Mouse (Mus musculus): Measurements from ENCODE around the gene Mcm7. TPM values are rescaled to one million over a fixed set of nuclear protein-coding genes. Genes with fewer than 3 reads are reported as not detected.
A peak's percentile ranks its signal among the peaks of the same experiment; 100 is the strongest.

Mcm7 gene
- polyA plus RNA-seq, 1 experiment from 2014 or later, result 39.1 TPM

DNA sequence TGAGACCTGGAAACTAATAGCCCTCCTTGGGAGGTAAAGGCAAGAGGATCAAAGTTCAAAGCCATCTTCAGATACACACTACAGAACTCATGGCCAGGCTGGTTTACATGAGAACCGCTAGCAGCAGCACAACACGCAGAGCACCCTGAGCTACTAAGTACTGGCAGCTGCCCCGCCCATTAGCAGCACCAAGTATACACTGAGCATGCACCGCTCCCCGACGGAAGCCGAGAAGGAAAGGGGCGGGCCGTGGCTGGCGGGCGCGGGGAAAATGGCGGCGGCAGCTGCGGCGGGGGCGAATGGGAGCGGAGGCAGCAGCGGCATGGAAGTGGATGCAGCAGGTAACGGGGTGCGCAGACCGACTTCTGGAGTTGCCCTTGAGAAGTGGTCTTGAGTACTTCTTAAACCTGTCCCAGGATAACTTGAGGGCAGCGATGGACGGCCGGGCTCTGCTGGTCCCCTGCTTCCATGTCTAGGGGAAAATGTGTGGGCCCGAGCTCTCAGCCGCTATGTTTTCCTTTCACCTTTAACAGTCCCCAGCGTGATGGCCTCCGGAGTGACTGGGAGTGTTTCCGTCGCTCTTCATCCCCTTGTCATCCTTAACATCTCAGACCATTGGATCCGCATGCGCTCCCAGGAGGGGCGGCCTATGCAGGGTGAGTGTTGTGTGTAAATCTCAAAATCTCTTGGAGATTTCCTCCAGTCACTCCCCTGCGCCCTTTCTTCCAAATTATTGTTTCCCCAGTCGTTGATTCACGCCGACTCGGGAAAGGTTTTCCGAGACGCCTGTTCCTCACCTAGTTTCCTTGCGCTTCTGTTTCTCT is 11.2 kb downstream of the Mcm7 start, which contains the start of gene Cops6:
Gene Cops6 (plus strand): TSS at position 230 of the 824 bp plus-strand sequence.
- Histone ChIP-seq H3K36me3 (ENCODE audit: control insufficient read depth, insufficient read depth) (peaks cover 35% of the 10 kb centered on the region), H3K27me3 (replicated peaks; ENCODE audit: control insufficient read depth, insufficient read depth, low read length) (no peaks in the 10 kb centered on the region), H3K4me3 (ENCODE audit: low read depth, low read length) (peak within 1 kb of the TSS; percentile 64), H3K4me1 (replicated peaks; ENCODE audit: control insufficient read depth, insufficient read depth, low read length) (0 out of 2 replicates have a peak, but pooled peaks cover 5% of the 10 kb centered on the region), H3K4me2 (replicated peaks; ENCODE audit: low read depth) (peak within 1 kb of the TSS; percentile 73), H3K9me3 (ENCODE audit: control insufficient read depth) (no peaks in the 10 kb centered on the region), H3K9ac (ENCODE audit: low read depth, low read length) (peak within 1 kb of the TSS; percentile 61), H3K27ac (ENCODE audit: low read depth, low read length) (peak within 1 kb of the TSS; percentile 3)
- ATAC-seq, result peak; percentile 92
- no peak for TF ChIP-seq CTCF (IDR thresholded peaks at IDR 0.05; ENCODE audit: low read depth)
- WGBS, result under 1% methylated on average over 42 of the region's 42 CpGs

DNA sequence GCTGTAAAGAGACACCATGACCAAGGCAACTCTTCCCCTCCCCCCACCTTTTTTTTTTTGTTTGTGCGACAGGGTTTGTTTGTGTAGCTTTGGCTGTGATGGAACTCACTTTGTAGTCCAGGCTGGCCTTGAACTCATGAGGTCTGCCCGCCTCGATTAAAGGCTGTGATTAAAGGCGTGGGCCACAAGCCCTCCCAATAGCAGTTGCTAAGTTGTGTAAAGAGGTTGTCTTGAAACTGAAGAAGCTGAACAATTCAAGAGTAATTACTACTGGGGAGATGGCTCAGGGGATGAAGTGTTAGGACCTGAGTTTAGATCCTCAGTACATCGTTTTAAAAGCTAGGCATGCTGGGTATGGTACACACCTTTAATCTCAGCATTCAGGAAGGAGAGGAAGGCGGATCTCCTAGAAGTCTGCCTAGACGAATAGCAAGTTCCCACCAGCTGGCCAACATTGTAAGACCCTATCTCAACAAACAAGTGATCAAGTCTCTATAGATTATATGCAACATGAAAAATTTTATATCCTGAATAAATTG is 11.9 kb downstream of the Mcm7 start:
- H3K36me3 ChIP-seq (ENCODE audit: control insufficient read depth, insufficient read depth), result peaks cover 27% of the 10 kb centered on the region
- H3K27ac ChIP-seq (ENCODE audit: low read depth, low read length), result no peak overlapping the region
- no peaks in the 10 kb centered on the region for H3K9me3 ChIP-seq (ENCODE audit: control insufficient read depth)
- no peak for ATAC-seq
- peak overlapping the region; percentile 61 for H3K9ac ChIP-seq (ENCODE audit: low read depth, low read length)
- 61% methylated on average over 7 of the region's 7 CpGs for WGBS
- peak overlapping the region; percentile 73 for H3K4me2 ChIP-seq (replicated peaks; ENCODE audit: low read depth)
- H3K4me3 ChIP-seq (ENCODE audit: low read depth, low read length), result peak overlapping the region; percentile 64
- 0 out of 2 replicates have a peak, but pooled peaks cover 5% of the 10 kb centered on the region for H3K4me1 ChIP-seq (replicated peaks; ENCODE audit: control insufficient read depth, insufficient read depth, low read length)
- no peak for TF ChIP-seq CTCF (IDR thresholded peaks at IDR 0.05; ENCODE audit: low read depth)
- no peaks in the 10 kb centered on the region for H3K27me3 ChIP-seq (replicated peaks; ENCODE audit: control insufficient read depth, insufficient read depth, low read length)

DNA sequence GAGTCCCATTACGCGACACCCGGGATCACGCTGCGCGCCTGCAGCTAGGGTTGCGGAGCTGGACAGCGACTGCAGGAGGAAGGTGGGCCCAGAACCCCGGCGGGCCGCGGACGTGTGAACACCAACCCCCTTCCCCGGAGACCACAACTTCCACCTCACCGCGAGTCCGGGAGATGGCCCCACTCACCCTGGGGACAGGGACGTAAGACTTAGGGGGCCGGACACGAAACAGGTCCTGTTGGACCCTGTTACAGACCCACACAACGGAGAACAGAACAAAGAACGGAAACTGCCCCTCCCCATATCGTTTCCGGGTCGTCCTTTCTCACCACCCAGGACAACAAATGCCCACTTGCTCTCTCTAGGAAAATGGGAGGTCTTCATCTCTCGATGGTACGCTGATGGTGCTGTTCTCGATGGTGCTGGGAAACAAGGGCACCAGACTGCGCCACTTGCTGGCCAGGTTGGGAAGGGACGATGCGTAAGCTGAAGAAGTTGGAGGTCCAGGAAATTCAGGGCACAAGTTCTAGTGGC is 16.7 kb downstream of the Mcm7 start, which contains the start of gene Zfp113:
Gene Zfp113 (minus strand): TSS at position 302 of the 534 bp plus-strand sequence.
- Histone ChIP-seq H3K9ac (ENCODE audit: low read depth, low read length) (peak within 1 kb of the TSS; percentile 88), H3K36me3 (ENCODE audit: control insufficient read depth, insufficient read depth) (peaks cover 18% of the 10 kb centered on the region), H3K27me3 (replicated peaks; ENCODE audit: control insufficient read depth, insufficient read depth, low read length) (no peaks in the 10 kb centered on the region), H3K9me3 (ENCODE audit: control insufficient read depth) (no peaks in the 10 kb centered on the region), H3K4me3 (ENCODE audit: low read depth, low read length) (peak within 1 kb of the TSS; percentile 77), H3K4me1 (replicated peaks; ENCODE audit: control insufficient read depth, insufficient read depth, low read length) (no peaks in the 10 kb centered on the region), H3K27ac (ENCODE audit: low read depth, low read length) (peak within 1 kb of the TSS; percentile 84), H3K4me2 (replicated peaks; ENCODE audit: low read depth) (peak within 1 kb of the TSS; percentile 73)
- WGBS, result under 1% methylated on average over 31 of the region's 31 CpGs
- peak; percentile 97 for TF ChIP-seq CTCF (IDR thresholded peaks at IDR 0.05; ENCODE audit: low read depth)
- peak; percentile 94 for ATAC-seq

DNA sequence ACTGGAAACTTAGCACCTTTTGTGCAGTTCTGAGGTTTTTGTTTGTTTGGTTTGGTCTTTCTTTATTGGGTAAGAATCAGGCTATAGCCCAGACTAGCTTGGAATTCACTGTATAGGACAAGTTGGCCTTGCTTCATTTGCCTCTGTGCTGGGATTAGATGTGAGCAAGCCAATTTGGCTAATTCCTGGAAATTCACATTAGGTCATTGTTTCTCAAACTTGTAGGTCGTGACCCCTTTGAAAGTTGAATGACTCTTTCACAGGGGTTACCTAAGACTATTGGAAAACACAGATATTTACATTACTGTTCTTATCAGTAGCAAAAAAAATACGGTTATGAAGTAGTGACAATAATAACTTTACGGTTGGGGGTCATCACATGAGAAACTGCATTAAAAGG is 17.8 kb downstream of the Mcm7 start:
- Histone ChIP-seq H3K36me3 (ENCODE audit: control insufficient read depth, insufficient read depth) (peaks cover 22% of the 10 kb centered on the region), H3K4me2 (replicated peaks; ENCODE audit: low read depth) (peak overlapping the region; percentile 73), H3K4me1 (replicated peaks; ENCODE audit: control insufficient read depth, insufficient read depth, low read length) (no peaks in the 10 kb centered on the region), H3K27me3 (replicated peaks; ENCODE audit: control insufficient read depth, insufficient read depth, low read length) (no peaks in the 10 kb centered on the region), H3K9ac (ENCODE audit: low read depth, low read length) (0 out of 2 replicates have a peak overlapping the region, but pooled peaks have one; percentile 88), H3K9me3 (ENCODE audit: control insufficient read depth) (no peaks in the 10 kb centered on the region), H3K4me3 (ENCODE audit: low read depth, low read length) (peak overlapping the region; percentile 77), H3K27ac (ENCODE audit: low read depth, low read length) (no peak overlapping the region)
- ATAC-seq, result no peak
- no peak for TF ChIP-seq CTCF (IDR thresholded peaks at IDR 0.05; ENCODE audit: low read depth)
- 51% methylated on average over 3 of the region's 3 CpGs for WGBS

DNA sequence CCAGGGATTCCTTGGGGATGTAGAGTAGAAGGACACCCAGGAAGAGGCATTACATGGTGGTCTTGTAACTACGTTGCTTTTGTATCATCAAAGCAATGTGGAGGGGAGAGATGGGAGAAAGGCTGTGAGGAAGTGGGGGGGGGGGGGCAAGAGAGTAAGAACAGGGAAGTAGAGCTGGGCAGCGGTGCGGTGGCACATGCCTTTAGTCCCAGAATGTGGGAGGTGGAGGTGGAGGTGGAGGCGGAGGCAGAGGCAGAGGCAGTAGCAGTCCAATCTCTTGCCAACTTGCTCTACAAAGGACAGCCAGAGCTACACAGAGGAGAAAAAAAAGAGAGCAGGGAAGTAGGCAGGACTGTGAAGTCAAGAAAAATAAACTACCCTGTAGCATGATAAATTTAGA is 33.6 kb downstream of the Mcm7 start:
- no peak for ATAC-seq
- H3K27ac ChIP-seq (ENCODE audit: low read depth, low read length), result no peak overlapping the region
- H3K36me3 ChIP-seq (ENCODE audit: control insufficient read depth, insufficient read depth), result peaks cover 18% of the 10 kb centered on the region
- no peak overlapping the region for H3K4me3 ChIP-seq (ENCODE audit: low read depth, low read length)
- H3K4me2 ChIP-seq (replicated peaks; ENCODE audit: low read depth), result no peak overlapping the region
- no peaks in the 10 kb centered on the region for H3K4me1 ChIP-seq (replicated peaks; ENCODE audit: control insufficient read depth, insufficient read depth, low read length)
- no peak for TF ChIP-seq CTCF (IDR thresholded peaks at IDR 0.05; ENCODE audit: low read depth)
- H3K9me3 ChIP-seq (ENCODE audit: control insufficient read depth), result no peaks in the 10 kb centered on the region
- H3K27me3 ChIP-seq (replicated peaks; ENCODE audit: control insufficient read depth, insufficient read depth, low read length), result no peaks in the 10 kb centered on the region
- H3K9ac ChIP-seq (ENCODE audit: low read depth, low read length), result no peak overlapping the region
- 70% methylated on average over 4 of the region's 4 CpGs for WGBS

DNA sequence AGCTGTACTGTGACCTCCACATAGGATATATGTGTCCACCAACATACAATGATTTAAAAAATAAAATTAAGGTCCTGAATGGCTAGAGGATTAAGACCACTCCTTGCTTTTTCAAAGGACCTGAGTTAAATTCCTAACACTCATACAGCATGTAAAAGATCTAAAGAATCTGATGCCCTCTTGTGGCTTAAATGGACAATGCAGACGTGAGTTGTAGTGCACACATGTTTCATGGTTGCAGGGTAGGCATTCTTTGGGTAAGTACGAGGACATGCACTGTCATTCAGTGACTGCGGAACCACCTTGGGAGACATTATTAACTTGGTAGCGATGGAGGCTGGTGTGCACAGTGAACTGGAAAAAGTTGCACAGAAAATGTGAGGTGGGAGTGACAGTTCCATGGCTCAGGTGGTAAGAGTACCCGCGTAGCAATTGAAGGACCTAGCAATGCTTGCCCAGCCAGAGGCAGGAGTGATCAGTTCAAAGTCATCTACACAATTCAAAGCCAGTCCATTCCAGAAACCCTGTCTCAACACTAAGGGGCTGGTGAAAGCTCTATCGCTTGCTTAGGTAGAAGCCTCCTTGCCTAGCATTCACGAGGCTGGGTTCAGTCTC is 34.2 kb downstream of the Mcm7 start:
- peak; percentile 55; the same call in 1 of the 2 replicates for ATAC-seq

More for the DNA sequence above, 34.2 kb downstream of the Mcm7 start:
- no peak overlapping the region for H3K4me2 ChIP-seq (replicated peaks; ENCODE audit: low read depth)
- no peak overlapping the region for H3K4me3 ChIP-seq (ENCODE audit: low read depth, low read length)
- H3K4me1 ChIP-seq (replicated peaks; ENCODE audit: control insufficient read depth, insufficient read depth, low read length), result no peaks in the 10 kb centered on the region
- no peak overlapping the region for H3K9ac ChIP-seq (ENCODE audit: low read depth, low read length)
- peaks cover 18% of the 10 kb centered on the region for H3K36me3 ChIP-seq (ENCODE audit: control insufficient read depth, insufficient read depth)
- no peaks in the 10 kb centered on the region for H3K9me3 ChIP-seq (ENCODE audit: control insufficient read depth)
- TF ChIP-seq CTCF (IDR thresholded peaks at IDR 0.05; ENCODE audit: low read depth), result peak; percentile 80
- no peaks in the 10 kb centered on the region for H3K27me3 ChIP-seq (replicated peaks; ENCODE audit: control insufficient read depth, insufficient read depth, low read length)
- no peak overlapping the region for H3K27ac ChIP-seq (ENCODE audit: low read depth, low read length)
- 57% methylated on average over 8 of the region's 8 CpGs for WGBS
